Mouse (Mus musculus) G1E-ER4 (cell line): ENCODE measurements around the gene Tbc1d25. TPM values are rescaled to one million over a fixed set of nuclear protein-coding genes. Genes with fewer than 3 reads are reported as not detected.

Experiments used
- GATA1 ChIP-seq: IDR thresholded peaks from one replicate; pipeline ENCODE4 v1.8.0; 2012; ENCODE audit warnings: low read length, inconsistent platforms
- polyA plus RNA-seq: library from polyadenylated mRNA; stranded (reverse); fragments of >175 nt; gene quantifications from 2 replicates; pipeline ENCODE4 v1.2.3, GENCODE M21; 2012

Tbc1d25 gene
- polyA plus RNA-seq = 4.8 and 6.5 TPM in 2 replicates

- TF ChIP-seq GATA1 = no peak
Observed at GRCm38 (mm10) chrX:8175504-8176385, at the start of gene Tbc1d25. Gene Tbc1d25 (minus strand): TSS chrX:8176181.

DNA sequence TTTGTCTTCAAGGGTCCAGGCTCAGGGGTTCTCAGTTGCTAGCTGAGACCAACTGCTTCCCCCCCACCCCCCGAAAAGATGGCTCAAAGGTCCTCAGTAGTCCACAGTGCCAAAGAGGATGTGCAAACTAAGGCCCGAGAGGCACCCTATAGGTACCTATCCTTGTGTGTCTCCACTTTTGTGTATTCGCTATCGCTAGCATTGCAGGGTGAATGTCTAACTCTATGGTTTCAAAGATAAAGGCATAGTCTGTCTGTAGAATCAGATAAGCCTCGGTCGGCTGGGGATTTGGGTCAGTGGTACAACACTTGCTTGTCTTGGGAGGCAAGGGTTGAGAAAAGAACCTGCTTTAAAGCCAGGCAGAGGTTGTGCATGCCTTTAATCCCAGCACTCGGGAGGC, 47.5 kb upstream of the Tbc1d25 start:
- no peak for TF ChIP-seq GATA1

DNA sequence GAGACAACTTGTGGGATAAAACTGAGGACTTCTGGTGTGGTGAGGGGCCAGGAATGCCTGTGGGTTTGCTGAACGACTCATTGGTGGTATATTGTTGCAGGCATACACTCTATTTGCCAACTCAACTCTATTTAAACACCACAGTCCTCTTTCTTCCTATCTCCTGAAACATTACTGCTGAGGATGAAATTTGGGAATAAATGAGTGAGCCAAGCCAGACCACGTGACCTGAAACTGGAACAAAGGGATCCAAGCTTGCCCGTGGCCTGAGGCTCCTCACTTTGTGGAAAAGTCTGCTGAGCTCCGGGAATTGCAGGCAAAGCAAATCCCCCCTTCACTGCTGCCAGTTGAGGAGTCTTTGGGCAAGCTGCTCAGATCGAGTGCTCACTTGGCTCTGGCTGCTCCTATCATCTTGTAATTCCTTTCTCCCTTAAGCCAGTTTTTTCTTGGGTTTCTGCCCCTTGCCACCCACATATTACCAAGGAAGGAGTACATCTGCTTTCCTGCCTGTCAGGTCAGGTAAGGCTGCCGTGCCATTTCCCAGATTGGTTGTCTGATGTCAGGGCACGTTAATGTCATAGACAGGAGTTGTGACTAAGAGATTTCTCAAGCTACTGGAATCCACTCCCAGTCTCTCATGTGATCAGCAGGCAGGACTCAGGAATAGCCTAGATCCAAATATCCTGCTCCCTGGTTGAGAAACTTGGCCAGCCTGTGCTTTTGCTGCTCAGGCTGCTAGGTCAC, 46.9 kb upstream of the Tbc1d25 start:
- TF ChIP-seq GATA1 = no peak

DNA sequence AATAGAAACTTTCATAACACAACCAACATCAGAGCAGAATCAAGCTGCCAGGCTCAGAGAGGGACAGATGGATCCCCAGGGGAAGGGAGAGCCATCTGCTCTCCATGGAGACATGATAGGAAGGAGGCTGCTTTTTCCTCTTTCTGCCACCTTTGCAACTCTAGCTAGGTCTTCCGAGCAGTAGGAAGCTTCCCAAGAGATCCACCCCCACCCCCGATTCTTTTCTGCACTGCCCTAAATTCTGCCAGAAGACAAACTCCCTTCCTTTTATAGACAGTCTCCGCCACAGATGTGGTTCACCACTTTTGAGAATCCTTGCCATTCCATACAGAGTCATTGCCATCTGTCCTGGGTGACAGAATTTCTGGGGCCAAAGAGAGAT, 46.3 kb upstream of the Tbc1d25 start:
- TF ChIP-seq GATA1 = no peak

DNA sequence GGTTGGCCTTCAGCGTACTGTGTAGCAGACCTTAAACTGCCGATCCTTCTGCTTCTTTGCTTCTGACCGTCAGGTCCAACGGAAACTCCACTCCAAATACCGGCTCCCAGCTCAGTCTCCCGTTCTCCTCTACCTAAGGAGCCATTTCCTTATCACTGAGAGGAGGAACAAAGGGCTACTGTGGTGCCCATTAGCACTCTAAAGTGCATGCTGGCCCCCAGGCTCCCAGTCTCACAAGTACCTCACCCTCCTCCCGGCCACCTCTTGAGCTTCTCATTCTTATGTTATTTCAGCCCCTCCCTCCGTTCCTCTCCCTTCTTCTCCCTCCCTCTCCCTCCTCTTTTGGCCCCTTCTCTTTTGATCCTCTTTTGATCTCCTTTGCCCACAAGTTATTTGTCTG, 43.7 kb upstream of the Tbc1d25 start:
- no peak for TF ChIP-seq GATA1

- no peak for TF ChIP-seq GATA1
Observed at GRCm38 (mm10) chrX:8218114-8218513, 42.1 kb upstream of the Tbc1d25 start.

DNA sequence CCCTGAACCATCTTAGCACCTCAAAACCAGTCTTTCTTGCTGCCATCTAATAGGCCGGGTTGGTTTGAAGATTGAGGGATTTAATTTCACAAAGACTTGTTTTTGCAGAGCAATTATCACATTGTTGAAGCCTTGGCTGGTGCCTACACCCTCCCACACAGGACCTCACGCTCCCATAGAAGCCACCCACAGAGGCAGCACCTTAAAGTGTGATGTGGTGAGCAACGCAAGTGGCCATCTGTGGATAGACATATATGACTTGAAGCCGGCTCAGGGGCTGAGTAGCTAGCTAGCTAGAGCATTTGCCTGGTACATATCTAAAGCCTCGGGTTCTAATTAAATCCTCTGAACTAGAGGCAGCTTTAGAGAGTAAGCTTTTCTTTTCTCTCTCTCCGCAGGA, 41.4 kb upstream of the Tbc1d25 start:
- TF ChIP-seq GATA1 = no peak

GRCm38 (mm10) chrX:8211490-8212207, 35.7 kb upstream of the Tbc1d25 start:
- no peak for TF ChIP-seq GATA1

DNA sequence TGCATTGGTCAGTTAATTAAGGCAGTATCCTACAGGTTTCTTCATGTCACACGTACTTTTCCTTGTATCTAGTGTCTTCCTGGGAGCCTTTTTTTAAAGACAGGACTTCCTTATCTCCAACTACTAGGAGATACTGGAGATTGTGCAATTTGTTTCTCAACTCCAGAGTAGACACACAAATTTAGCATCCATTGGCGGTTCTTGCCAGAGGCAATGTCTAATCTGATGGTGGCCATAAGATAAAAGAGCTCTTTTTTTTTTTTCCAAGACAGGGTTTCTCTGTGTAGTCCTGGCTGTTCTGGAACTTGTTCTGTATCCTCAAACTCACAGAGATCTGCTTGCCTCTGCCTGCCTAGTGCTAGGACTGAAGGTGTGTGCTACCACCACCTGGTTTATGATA, 33.7 kb upstream of the Tbc1d25 start:
- TF ChIP-seq GATA1 = no peak

DNA sequence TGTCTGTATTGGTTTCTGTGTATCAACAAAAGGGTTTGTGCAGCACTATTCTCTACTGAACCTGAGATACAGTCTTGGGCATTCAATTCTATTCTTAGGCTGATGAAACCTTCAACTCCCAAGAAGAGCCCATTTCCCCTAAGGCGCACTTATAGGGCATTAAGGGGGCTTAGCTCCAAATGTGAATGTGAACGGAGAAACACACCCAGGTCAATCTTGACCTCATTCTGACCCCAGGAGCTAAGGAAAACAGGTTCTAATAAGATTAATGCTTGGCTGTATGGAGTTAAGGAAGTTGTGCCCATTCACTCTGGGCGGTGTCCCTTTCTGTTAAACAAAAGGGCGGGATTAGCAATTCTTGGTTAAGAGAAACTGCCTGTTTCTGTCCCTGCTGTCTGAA, 31.2 kb upstream of the Tbc1d25 start:
- no peak for TF ChIP-seq GATA1

DNA sequence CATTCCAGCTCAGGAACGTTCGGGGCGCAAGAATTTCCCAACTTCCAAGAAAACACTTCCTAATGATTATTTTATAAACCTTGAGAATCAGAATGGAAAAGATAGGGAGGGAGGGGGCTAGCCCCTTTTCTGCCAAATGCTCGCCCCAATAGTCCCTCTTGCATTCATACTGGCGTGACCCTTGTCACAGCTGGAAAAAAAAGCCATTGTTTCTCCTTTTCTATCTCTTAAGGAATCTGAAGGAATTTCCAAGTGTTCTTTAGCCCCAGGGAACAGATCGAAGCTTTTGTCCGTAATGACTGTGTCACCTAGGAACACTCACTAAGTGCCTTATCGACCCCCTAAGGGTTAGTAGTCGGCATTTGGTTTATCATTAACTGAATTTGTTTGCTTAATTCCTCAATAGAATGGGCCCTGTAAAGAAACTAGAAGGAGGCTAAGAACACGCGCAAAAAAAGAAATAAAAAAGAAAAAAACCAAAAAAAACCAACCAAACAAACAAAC, 30.8 kb upstream of the Tbc1d25 start:
- no peak for TF ChIP-seq GATA1

DNA sequence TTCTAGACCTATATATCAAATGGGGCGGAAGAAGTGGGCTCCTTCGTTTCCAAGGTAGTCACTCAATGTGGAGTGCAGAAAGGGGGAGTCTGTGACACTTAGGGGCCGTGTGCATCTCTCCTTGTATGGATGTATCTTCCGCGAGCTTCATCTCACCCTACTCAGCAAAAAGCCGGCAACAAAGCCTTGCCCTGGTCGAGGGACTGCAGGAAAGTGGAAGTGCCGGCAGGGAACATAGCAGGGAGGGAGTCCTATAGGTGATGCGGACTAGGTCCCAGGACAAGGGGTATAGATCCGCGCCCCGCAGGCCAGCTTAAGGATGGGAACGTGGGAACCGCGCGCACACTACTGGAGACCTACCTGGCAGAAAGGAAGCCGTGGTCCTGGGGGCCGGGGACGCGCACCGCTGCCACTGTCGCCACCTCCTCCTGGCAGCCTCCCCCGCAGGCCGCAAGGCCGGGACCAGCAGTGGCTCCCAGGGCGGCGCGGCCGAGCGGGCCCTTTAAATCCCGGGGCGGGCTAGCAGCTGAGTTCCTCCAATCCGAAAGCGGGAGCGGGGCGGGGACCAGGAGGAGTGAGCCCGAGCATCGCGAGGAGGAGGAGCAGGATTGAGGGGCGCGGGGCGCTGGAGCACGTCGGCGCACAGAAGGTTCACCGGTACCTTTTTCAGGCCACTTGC, 30.2 kb upstream of the Tbc1d25 start, which contains the start of gene Porcn:
Gene Porcn (minus strand): TSS at position 511 of the 679 bp plus-strand sequence.
- no peak for TF ChIP-seq GATA1

GRCm38 (mm10) chrX:8205551-8205950, 29.6 kb upstream of the Tbc1d25 start:
- TF ChIP-seq GATA1 = no peak

- no peak for TF ChIP-seq GATA1
Observed at GRCm38 (mm10) chrX:8205088-8205487, 29.1 kb upstream of the Tbc1d25 start.

GRCm38 (mm10) chrX:8204076-8204475, 28.1 kb upstream of the Tbc1d25 start:
- TF ChIP-seq GATA1 = no peak
